Mouse (Mus musculus): Measurements from ENCODE around the gene Asrgl1. TPM values are rescaled to one million over a fixed set of nuclear protein-coding genes. Genes with fewer than 3 reads are reported as not detected.

Asrgl1 gene
- total and polyA plus RNA-seq, 3 experiments = 15.5 to 51.3 (median 29.3) TPM

DNA sequence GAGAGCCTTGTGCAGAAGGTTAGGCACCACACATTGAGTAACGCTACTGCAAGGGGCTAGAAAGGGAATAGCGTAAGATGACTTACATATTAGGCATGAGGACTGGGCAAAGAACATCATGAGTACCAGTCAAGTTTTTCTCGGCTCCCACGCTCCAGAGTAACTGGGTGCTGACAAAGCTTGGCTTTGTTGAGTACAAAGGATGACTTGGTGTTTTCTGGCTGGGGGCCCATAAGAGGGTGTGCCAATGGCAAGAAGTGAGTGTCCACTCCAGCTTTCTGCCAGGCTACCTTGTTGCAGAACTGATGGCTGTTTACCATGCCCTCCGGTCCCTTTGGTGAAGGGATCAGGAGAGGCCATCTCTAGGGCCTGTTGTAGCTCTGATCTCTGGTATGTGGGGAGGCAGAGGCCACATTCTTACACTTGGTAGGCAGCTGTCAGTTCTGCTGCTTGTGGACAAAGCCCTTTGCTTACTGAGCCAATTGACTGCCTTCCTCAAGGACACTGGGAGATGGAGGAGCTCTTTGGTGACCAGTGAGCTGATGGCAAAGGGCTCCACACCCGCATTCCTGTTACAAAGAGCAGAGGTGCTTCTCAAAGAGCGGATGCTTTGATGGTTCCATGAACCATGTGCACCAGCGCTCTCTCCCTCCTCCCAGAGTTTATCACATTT lies 74.1 kb downstream of the Asrgl1 start:
- Histone ChIP-seq H3K4me3 (ENCODE audit: low read depth, low read length) (no peak overlapping the region), H3K4me1 (ENCODE audit: insufficient read depth, low read depth, low read length) (peaks cover 84% of the 10 kb centered on the region)

DNA sequence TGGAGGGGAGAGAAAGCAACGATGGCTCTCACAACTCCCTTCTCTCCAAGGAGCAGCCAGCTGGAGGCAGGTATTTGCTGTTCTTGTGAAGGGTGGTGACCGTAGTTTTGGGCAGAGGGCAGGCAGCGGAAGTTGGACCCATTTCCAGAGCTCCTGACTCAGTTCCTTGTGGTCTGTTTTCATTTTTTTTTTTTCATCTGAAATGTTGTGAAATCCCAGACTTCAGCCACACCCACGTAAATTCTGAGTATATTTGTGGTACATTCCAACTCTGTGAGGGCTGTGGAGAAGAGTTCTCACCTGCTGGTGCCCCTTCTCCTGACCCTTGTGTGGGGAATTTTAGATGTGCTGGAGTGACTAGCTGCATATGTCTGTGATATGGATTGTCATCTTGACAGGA lies 75.3 kb downstream of the Asrgl1 start:
- TF ChIP-seq POLR2AphosphoS5 (IDR thresholded peaks at IDR 0.05; ENCODE audit: insufficient replicate concordance, low read depth, low read length) (no peak), GATA1 (IDR thresholded peaks at IDR 0.05; ENCODE audit: borderline replicate concordance, low read length) (no peak), CTCF (IDR thresholded peaks at IDR 0.05; ENCODE audit: low read depth, low read length) (no peak), GATA2 (IDR thresholded peaks at IDR 0.05; ENCODE audit: borderline replicate concordance, low read depth, low read length) (no peak), TAL1 (conservative IDR thresholded peaks at IDR 0.05; ENCODE audit: low read depth, low read length) (no peak)
- DNase-seq (ENCODE audit: low spot score) = no peak
- Histone ChIP-seq H3K4me1 (ENCODE audit: insufficient read depth, low read depth, low read length) (peaks cover 83% of the 10 kb centered on the region), H3K4me3 (ENCODE audit: low read depth, low read length) (no peak overlapping the region), H3K9me3 (replicated peaks) (no peaks in the 10 kb centered on the region), H3K27me3 (ENCODE audit: insufficient read depth, low read length) (no peaks in the 10 kb centered on the region), H3K36me3 (replicated peaks) (no peaks in the 10 kb centered on the region)
- no peak for ATAC-seq (ENCODE audit: extremely low read depth, insufficient number of reproducible peaks, low FRiP score, poor library complexity, severe bottlenecking)

More for the DNA sequence above, 74.1 kb downstream of the Asrgl1 start:
- no peaks in the 10 kb centered on the region for H3K9me3 ChIP-seq (replicated peaks)
- no peak for ATAC-seq (ENCODE audit: extremely low read depth, insufficient number of reproducible peaks, low FRiP score, poor library complexity, severe bottlenecking)
- no peaks in the 10 kb centered on the region for H3K27me3 ChIP-seq (ENCODE audit: insufficient read depth, low read length)
- no peak for TF ChIP-seq TAL1 (conservative IDR thresholded peaks at IDR 0.05; ENCODE audit: low read depth, low read length)
- no peak for TF ChIP-seq CTCF (IDR thresholded peaks at IDR 0.05; ENCODE audit: low read depth, low read length)
- no peak for TF ChIP-seq GATA1 (IDR thresholded peaks at IDR 0.05; ENCODE audit: borderline replicate concordance, low read length)
- no peak for TF ChIP-seq GATA2 (IDR thresholded peaks at IDR 0.05; ENCODE audit: borderline replicate concordance, low read depth, low read length)
- TF ChIP-seq POLR2AphosphoS5 (IDR thresholded peaks at IDR 0.05; ENCODE audit: insufficient replicate concordance, low read depth, low read length) = no peak
- DNase-seq (ENCODE audit: low spot score) = no peak
- no peaks in the 10 kb centered on the region for H3K36me3 ChIP-seq (replicated peaks)

Other genes with a start within 250 kb of the Asrgl1 start
- gene 1810009A15Rik, start 246.8 kb downstream of the Asrgl1 start, total RNA-seq (2014; fragmentation: Nextera tagmentation) = 53.0 and 65.4 TPM in 2 replicates
- 84.9 and 104 TPM in 2 replicates for gene 1810009A15Rik, start 246.8 kb downstream of the Asrgl1 start, total RNA-seq (2017)
- gene 1810009A15Rik, start 246.8 kb downstream of the Asrgl1 start, polyA plus RNA-seq (2012) = 66.1 and 85.7 TPM in 2 replicates
- 10.6 and 15.0 TPM in 2 replicates for gene Gm49416, start 246.7 kb downstream of the Asrgl1 start, total RNA-seq (2014; fragmentation: Nextera tagmentation)
- gene Gm49416, start 246.7 kb downstream of the Asrgl1 start, total RNA-seq (2017) = not detected in 2 replicates
- 8.7 and 10.4 TPM in 2 replicates for gene Gm49416, start 246.7 kb downstream of the Asrgl1 start, polyA plus RNA-seq (2012)
- 32.8 and 35.7 TPM in 2 replicates for gene Ints5, start 242.6 kb downstream of the Asrgl1 start, total RNA-seq (2014; fragmentation: Nextera tagmentation)
- 15.7 and 16.6 TPM in 2 replicates for gene Ints5, start 242.6 kb downstream of the Asrgl1 start, total RNA-seq (2017)
- 59.6 and 64.0 TPM in 2 replicates for gene Ints5, start 242.6 kb downstream of the Asrgl1 start, polyA plus RNA-seq (2012)
- 197 and 214 TPM in 2 replicates for gene Ganab, start 237.6 kb downstream of the Asrgl1 start, total RNA-seq (2014; fragmentation: Nextera tagmentation)
- 75.0 and 75.6 TPM in 2 replicates for gene Ganab, start 237.6 kb downstream of the Asrgl1 start, total RNA-seq (2017)
- 50.7 and 56.2 TPM in 2 replicates for gene Ganab, start 237.6 kb downstream of the Asrgl1 start, polyA plus RNA-seq (2012)
- 70.3 and 75.7 TPM in 2 replicates for gene B3gat3, start 215.3 kb downstream of the Asrgl1 start, total RNA-seq (2014; fragmentation: Nextera tagmentation)
- 38.8 and 47.0 TPM in 2 replicates for gene B3gat3, start 215.3 kb downstream of the Asrgl1 start, total RNA-seq (2017)
- 156 and 180 TPM in 2 replicates for gene B3gat3, start 215.3 kb downstream of the Asrgl1 start, polyA plus RNA-seq (2012)
- 1.1 TPM in 1 of 2 replicates, not detected in the other for gene Rom1, start 206.3 kb downstream of the Asrgl1 start, total RNA-seq (2014; fragmentation: Nextera tagmentation)
- gene Rom1, start 206.3 kb downstream of the Asrgl1 start, total RNA-seq (2017) = 5.4 and 6.0 TPM in 2 replicates
- 14.2 and 16.0 TPM in 2 replicates for gene Rom1, start 206.3 kb downstream of the Asrgl1 start, polyA plus RNA-seq (2012)
- gene Eml3, start 206.1 kb downstream of the Asrgl1 start, total RNA-seq (2014; fragmentation: Nextera tagmentation) = 24.7 and 26.3 TPM in 2 replicates
- gene Eml3, start 206.1 kb downstream of the Asrgl1 start, total RNA-seq (2017) = 40.1 and 42.5 TPM in 2 replicates
- gene Eml3, start 206.1 kb downstream of the Asrgl1 start, polyA plus RNA-seq (2012) = 111 and 114 TPM in 2 replicates
- gene Mta2, start 193.8 kb downstream of the Asrgl1 start, total RNA-seq (2014; fragmentation: Nextera tagmentation) = 183 and 186 TPM in 2 replicates
- gene Mta2, start 193.8 kb downstream of the Asrgl1 start, total RNA-seq (2017) = 166 and 177 TPM in 2 replicates
- 67.7 and 76.9 TPM in 2 replicates for gene Mta2, start 193.8 kb downstream of the Asrgl1 start, polyA plus RNA-seq (2012)
- gene Tut1, start 181.8 kb downstream of the Asrgl1 start, total RNA-seq (2014; fragmentation: Nextera tagmentation) = 17.8 and 25.6 TPM in 2 replicates
- 32.3 and 37.3 TPM in 2 replicates for gene Tut1, start 181.8 kb downstream of the Asrgl1 start, total RNA-seq (2017)
- gene Tut1, start 181.8 kb downstream of the Asrgl1 start, polyA plus RNA-seq (2012) = 60.9 and 74.1 TPM in 2 replicates
- gene Eef1g, start 168.6 kb downstream of the Asrgl1 start, total RNA-seq (2014; fragmentation: Nextera tagmentation) = 955 and 998 TPM in 2 replicates
- 647 and 686 TPM in 2 replicates for gene Eef1g, start 168.6 kb downstream of the Asrgl1 start, total RNA-seq (2017)
- gene Eef1g, start 168.6 kb downstream of the Asrgl1 start, polyA plus RNA-seq (2012) = 112 and 237 TPM in 2 replicates
- 22.4 and 27.8 TPM in 2 replicates for gene Ahnak, start 146.4 kb downstream of the Asrgl1 start, total RNA-seq (2014; fragmentation: Nextera tagmentation)
- gene Ahnak, start 146.4 kb downstream of the Asrgl1 start, total RNA-seq (2017) = 100 and 124 TPM in 2 replicates
- 5.9 and 10.4 TPM in 2 replicates for gene Ahnak, start 146.4 kb downstream of the Asrgl1 start, polyA plus RNA-seq (2012)
- gene Scgb1a1, start 47.7 kb downstream of the Asrgl1 start, total RNA-seq (2014; fragmentation: Nextera tagmentation) = not detected in 2 replicates
- not detected in 2 replicates for gene Scgb1a1, start 47.7 kb downstream of the Asrgl1 start, total RNA-seq (2017)
- gene Scgb1a1, start 47.7 kb downstream of the Asrgl1 start, polyA plus RNA-seq (2012) = not detected in 2 replicates